Mouse (Mus musculus) T-helper 2 cell (primary cell): ENCODE measurements around the gene Ptcd1.
"Not testable (repeated sequence)": the region's sequence is repeated elsewhere in the genome, so short reads cannot be mapped to it uniquely, and the experiment has no call there.

Experiments used
- in situ Hi-C: fragments of 300-600 bp; cut with MboI, MseI; formaldehyde crosslinking; loops from one replicate; pipeline ENCODE4 v1.15.1; 2025; ENCODE audit warnings: high pct_unique_total_duplicates

The Ptcd1 gene

GRCm38 (mm10) chr5:145114606-145115473, 52.1 kb downstream of the Ptcd1 start:
- in situ Hi-C loops: no loop called here

DNA sequence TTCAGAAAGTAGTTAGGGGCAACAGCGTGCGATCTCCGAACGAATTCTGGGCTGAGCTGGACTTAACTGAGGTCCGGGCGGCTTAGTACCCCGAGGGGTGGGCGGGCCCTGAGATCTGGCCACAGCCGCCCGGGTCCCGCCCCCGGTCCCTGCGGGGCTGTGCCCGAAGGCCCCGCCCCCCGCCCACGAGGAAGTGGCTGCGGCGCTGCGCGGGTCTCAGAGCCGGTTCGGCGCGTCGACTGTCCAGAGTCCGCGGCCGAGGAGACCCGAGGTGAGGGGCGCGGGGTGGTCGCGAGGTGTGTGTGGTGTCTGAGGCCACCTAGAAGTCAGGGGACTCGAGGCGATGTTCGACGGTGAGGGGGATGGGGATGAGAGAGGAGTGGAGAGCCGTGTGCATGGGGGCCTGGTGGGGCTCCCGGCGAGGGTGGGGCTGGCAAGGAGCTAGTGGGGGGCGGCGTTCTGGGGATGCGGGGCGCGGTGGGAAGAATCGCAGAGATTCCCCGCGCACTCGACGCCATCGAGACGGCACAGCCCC, 52.8 kb downstream of the Ptcd1 start, which contains the start of gene Arpc1b:
TSS of gene Arpc1b (plus strand) at position 145 of the 535 bp plus-strand sequence.
- in situ Hi-C loops: no loop called here

DNA sequence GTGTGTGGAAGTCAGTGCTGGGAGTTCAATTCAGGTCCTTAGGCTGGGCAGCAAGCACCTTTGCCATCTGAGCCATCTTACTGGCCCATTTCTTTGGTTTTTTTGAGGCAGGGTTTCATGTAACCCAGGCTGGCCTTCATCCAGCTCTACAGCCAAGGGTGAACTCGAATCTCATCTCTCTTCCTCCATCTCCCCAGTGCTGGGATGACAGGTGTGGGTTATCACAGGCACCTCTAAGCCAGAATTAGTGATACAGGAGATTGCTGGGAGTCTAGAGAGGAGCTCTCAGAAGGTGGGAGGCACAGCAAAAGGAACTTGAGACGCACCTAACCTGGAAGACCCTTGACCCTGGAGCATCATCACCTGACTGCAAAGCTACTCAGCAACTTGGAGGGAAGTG, 53.5 kb downstream of the Ptcd1 start:
- in situ Hi-C loops: no loop called here

- in situ Hi-C loops: no loop called here
Observed at GRCm38 (mm10) chr5:145112566-145112965, 54.3 kb downstream of the Ptcd1 start.

DNA sequence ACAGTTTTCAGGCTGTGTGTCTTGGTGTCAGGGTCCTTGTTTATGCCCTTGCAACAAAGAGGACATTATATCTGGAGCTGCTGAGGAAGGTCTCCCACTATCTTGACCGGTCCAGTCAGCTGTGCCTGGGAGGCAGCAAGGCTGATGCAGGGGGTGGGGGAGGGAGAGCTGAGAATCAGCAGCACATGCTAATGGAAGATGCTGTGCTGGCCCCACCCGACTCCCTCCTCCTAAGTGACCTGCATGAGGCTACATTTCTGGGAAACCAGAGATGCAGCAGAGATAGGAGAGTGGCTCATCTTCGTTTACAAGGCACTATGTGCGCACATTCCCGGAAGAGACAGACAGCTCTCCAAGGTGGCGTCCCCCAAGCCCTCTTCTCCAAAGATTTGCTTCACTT, 56.5 kb downstream of the Ptcd1 start:
- in situ Hi-C loops: no loop called here

DNA sequence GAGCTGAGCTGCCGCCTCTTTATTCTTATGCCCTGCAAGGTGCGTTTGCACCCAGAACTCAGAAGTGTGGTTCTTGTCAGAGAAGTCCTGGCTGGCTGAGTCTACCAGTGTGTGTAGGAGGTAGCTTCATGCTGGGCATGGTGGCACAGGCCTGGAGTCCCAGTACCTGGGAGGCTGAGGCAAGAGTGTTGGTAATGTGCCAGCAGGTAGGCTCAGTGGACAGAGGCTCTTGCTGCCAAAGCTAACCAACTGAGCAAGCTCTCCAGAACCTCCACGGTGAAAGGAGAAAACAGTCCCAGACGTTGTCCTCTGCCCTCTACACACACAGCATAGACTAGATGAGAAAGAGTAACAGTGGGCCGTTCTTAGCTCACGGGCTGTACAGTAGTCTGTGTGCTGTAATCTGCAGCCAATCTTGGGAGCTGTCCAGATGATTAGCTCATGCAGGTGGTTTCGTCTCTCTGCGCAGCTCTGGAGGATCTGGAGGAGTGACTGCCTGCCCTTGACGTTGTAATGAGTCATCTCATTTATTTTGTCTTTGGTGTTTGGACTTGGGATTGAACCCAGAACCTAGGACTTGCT, 61.1 kb downstream of the Ptcd1 start:
- in situ Hi-C loops: no loop called here

- in situ Hi-C loops: no loop called here
Observed at GRCm38 (mm10) chr5:145104328-145104727, 62.6 kb downstream of the Ptcd1 start.

GRCm38 (mm10) chr5:145102706-145103105, 64.2 kb downstream of the Ptcd1 start:
- in situ Hi-C loops: no loop called here

DNA sequence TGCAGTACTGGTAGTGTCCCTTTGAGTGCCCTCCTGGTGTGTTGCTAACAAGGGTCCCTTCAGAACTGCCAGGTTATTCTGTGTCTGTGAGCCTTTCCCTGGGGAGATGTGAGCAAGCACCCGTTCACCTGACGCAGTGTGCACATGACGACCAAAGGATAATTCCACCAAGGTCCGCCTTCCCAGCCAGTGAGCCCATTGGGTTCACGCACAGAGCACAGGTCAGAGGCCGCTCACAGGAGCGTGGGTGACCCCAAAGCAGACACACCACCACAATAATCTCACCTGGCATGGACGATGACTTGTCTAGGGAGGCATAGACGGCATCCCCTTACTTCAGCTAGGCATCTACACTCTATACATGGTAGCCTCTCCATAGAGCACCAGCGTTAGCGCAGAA, 65.5 kb downstream of the Ptcd1 start:
- in situ Hi-C loops: not testable (repeated sequence)

- in situ Hi-C loops: no loop called here
Observed at GRCm38 (mm10) chr5:145100960-145101359, 65.9 kb downstream of the Ptcd1 start.

DNA sequence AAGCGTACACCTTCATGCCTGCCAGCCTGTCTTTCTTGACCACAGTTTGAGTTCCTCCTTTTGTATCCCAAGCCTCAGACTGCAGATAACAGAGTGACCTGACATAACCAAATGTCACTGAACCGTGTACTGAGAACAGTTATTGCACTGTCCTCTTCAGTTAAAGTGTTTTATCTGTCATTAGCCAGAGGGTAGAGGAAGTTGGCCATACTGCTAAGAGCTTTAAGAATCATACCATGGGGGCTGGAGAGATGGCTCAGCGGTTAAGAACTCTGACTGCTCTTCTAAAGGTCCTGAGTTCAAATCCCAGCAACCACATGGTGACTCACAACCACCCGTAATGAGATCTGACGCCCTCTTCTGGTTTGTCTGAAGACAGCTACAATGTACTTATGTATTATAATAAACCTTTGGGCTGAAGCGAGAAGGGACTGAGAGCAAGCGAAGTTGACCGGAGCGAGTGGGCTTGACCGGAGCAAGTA, 68.5 kb downstream of the Ptcd1 start:
- in situ Hi-C loops: no loop called here
